Mouse (Mus musculus) heart, adult 8-10 months (tissue): ENCODE measurements at regions not wholly inside any gene's neighbourhood (a gene's known extent, or its start where the extent isn't known, plus 50 kb on each side); places are given as distances from the start of the nearest gene placed in this dataset.

Source experiments
- DNase-seq: peaks from one replicate; pipeline ENCODE4 v3.0.0; 2022; ENCODE audit warnings: low spot score

DNA sequence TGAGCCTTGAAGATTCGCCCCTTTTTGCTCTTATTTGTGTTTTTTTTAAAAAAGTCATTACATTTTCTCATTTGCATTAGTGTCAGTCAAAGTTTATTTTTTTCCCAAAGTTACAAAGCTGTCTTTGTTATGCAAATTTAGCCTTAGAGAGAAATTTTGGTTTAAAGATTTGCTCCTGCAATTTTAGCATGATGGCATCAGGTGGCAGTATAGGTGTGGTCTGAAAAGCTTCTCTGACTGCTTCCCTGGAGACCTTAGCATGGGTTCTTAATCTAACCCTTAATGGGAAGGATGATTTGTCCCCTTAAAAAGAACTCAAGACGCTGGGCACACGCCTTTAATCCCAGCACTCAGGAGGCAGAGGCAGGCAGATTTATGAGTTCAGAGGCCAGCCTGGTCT lies 451.2 kb downstream of the Slc4a3 start:
- DNase-seq, result no peak

DNA sequence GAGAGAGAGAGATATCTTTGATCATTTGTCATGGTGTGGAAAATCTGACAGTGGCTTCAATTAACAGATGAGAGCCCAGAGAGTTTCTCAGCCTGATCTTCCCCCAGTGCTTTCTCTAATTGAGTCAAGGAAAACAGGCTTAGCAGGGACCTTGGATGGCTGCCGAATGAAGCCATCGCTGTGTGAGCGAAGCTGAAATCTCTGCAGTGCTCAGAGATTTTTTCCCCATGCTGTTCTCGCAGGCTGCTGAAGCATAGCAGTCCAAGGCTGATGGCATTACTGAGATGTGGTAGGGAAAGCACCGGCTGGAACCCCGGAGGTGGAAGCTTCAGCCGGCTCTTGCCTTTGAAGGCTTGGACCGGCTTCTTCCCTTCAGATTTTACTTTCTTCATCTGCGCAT lies 455.1 kb downstream of the Slc4a3 start:
- no peak for DNase-seq

DNA sequence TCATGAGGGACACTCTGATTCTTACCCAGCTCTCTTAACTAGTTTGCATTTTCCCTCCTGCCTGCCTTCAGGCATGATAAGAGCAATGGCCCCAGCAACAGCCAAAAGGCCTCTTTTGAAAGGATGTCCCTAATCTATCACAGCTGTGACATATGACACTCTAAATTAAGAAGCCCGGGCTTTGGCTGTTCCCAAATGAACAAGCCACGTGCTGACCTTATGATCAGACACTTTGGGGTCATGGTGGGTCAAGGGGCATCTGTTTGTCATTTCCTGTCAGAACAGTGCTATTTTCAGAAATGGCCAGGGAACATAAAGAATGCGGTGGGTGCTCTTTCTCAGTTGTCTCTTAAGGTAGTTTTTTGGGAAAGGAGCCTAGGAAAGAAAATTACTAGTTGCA lies 463.5 kb downstream of the Slc4a3 start:
- DNase-seq, result peak; percentile 80

DNA sequence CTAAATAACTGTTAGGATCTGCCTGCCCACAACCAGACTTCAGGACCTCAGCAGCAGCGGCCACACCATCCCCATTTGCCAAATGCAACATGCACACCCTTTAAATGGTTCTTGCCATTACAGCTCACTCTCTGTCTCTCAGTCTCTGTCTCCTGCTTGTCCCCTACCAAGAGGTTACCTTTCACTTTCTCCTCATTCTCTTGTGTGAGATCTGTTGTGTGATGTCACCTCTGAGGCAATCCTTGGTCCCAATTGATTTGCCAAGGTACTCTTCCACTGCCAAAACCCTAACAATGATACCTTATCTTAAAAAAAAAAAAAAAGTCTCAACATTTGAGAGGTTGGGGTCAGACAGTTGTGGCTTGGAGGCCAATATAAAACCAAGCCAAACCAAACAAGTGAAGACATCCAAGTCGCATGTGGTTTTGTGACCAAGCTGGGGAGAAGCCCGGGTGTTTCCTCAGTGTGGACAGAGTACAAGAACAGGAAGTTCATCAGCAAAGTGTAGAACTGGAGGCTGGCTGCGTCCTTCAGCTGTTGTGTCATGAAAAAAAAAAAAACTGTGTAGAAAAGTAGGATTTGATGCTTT lies 464.2 kb downstream of the Slc4a3 start:
- DNase-seq, result peak; percentile 68

DNA sequence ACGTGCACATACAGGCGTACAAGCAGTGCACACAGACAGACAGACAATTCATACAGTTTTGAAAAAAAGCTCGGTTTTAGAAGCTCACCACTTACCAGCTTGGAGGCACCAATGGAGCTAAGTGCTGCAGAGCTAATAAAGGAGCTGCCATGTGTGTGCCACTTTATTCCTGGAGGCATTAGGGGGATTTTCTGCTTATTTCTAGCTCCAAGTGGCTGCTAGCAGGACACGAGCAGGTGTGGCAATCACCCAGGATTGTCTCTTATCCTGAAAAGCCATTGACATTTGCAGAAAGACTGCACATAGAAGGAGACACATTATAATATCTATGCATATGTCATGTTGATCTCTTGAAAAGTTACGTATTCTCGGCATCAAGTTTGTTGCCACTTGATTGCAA lies 472.5 kb downstream of the Slc4a3 start:
- DNase-seq, result no peak

DNA sequence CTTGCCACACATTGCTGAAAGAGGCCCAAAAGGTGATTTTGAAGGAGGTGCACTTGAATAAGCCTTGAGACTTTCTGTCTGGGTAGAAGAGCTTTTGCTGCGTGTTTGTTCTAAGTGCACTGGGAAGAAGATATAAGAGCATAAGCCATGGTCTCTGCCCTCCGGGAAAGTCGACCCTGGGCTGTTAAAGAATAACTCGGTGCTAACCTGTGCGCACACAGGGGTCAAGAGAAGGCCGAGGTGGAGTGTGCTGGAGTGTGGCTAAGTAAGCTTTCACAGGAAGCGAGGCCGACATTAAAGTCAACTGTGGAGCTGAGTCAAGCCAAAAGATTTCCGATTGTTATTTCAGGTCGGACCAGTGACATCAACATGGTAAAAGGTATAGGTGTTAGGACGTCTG lies 473.0 kb downstream of the Slc4a3 start:
- no peak for DNase-seq

DNA sequence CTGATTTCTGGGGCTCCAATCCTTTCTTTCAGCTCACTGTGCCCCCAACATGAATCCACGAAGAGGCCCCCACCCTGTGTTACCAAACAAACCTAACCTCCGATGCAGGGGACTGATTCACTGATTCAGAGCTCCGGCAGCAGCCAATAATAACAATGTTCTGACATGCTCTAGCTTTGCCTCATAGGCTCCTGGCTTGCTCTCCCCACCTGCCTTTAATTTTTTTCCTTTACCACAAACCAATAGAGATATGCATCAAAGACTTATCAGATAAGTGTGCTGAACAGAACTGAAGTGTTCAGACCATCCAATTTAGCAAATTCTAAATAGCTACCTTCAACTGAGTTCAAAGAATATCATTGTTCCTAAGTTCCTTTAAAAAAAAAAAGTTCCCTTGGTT lies 478.6 kb downstream of the Slc4a3 start:
- no peak for DNase-seq

DNA sequence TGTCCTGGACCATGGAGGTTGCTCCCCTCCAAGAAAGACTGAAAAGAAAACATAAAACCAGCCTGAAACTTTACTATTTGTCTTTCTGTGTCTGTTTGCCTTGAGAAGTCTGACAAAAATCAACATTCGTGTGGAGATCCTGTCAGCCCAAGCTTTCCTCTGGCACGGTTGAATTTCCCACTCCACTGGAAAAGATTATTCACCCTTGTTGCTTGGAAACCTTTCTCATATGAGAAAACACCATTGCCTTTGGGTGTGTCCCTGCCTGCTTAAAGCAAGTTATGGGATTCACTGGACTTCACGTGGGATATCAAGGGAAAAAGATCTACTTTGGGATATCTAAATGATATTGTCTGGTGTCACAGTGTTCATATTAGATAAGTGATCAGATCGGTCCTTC lies 479.3 kb downstream of the Slc4a3 start:
- DNase-seq, result no peak

DNA sequence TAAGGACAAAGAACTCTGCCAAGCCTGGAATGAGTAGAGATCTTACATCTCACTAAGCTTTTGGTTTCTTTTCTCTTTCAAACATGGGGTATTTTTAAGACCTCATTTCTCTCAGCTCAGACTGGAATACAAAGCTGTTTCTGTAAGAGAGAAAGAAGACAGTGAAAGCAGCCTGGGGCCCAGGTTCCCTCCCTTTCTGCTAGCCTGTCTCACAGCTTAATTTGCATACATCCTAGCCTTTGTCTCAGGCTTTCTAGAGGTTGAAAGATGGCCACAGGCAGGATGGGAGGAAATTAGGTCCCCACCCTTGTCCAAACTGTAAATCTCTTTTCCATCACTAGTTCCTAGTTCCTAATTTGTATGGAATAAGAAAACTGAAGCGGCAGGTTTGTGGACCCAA lies 483.0 kb downstream of the Slc4a3 start:
- DNase-seq, result no peak

DNA sequence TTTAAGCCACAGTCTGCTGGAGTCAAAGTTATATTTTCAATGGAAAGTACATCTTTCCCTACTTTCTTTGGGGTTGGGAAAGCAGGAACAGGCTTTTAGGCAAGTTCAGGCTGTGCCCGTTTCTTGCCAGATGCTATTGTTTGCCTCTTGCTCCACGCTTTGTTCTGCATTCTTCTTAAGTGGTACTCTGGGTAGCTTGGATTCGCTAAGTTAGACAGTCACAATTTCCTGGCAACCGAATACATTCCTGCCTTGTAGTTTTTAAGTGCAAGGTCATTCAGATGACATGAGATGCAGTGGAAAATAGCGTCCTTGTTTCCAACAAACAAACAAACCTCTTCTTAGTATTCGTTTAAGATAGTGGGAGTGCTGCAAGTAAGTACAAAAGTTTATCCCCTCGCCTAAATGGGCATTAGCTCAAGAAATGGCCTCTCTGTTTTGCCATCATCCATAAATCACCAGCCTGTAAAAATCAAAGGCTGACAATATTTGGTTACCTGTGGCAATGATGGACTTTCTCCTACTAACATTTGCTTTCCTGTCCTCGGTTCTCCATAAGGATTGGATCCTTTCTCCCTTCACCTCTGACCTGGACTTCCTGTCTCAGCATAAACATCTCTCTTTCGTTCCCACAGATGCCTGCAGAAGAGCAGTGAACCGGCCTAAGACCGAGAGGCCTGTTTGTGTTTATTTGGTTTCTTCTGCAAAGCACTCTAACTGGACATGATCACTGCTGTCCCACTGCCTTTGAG lies 485.3 kb downstream of the Slc4a3 start:
- DNase-seq, result no peak

DNA sequence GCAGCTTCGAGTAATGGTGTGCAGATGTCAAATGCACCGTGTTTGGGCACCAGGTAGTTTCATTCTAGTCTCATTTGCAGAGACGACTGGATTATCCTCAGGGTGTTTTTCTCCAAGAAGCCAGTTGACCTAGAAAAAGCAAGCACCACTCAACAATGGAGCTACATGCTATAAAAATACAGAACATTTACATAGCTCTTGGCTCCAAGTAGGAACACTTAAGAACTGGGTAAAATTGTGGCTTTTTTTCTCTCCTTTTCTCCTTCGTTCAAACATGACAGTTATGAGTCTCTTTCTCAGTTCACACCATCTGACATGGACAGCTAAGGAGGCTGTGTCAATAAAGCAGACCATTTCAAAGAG lies 485.8 kb downstream of the Slc4a3 start:
- DNase-seq, result no peak

DNA sequence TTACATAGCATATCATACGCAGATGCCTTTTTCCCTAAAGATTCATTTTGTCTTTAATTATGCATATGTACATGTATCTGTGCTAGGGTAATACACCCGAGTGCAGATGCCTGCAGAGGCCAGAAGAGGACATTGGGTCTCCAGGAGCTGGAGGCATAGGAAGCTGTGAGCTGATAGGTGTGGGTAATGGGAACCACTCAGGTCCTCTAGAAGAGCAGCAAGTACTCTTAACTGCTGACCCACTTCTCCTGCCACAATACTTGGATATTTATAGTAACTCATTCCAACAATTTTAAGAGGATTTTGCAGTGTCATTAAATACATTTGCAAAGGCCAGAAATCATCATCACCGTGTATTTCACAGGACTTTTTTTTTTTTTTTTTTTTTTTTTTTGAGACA lies 486.6 kb downstream of the Slc4a3 start:
- no peak for DNase-seq

DNA sequence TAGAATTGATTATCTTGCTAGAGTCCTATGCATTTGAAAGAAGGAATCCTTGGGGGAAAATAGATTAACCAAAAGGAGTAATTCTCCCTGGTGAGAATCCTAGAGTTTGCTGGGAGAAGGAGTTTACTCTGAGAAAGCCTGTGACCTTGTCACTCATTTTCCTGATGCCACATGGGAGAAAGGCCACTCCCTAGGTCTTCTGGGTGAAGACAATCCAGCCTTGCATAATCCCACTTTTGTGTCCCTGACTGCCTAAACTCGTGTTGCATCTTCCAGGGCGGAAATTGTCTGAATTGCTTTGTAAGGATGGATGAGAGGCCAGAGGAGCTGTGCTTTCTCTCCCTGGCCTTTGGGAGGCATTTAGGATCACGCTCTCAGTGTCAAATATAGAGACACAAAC lies 490.2 kb downstream of the Slc4a3 start:
- DNase-seq, result no peak

DNA sequence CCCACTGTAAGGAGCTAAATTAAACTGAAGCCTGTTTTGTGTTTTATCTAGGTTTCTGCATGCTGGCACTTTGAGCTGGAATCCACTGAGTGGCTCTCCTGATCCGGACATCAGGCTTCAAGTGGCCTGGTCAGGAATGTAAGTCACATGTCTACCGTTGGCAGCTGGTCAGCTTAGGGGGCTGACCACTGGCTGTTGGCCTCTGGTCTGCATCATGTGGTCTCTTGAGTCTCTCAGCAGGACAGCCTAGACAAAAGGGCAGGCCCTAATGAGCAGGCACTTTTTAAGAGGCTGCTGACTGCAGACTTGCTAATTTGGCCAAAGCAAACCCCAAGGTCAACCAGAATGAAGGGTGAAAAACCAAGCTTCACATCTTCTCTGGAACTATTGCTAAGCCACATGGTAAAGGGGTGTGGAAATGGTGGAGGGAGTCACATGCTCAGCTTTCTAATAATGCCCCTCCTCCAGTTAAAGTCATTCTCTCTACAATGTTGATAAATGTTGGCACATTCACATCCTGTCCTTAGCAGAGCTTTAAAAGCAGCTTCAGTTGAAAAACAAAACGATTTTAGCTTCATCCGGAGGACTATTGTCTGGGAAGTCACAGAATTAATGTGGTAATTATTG lies 493.1 kb downstream of the Slc4a3 start:
- peak; percentile 81 for DNase-seq

DNA sequence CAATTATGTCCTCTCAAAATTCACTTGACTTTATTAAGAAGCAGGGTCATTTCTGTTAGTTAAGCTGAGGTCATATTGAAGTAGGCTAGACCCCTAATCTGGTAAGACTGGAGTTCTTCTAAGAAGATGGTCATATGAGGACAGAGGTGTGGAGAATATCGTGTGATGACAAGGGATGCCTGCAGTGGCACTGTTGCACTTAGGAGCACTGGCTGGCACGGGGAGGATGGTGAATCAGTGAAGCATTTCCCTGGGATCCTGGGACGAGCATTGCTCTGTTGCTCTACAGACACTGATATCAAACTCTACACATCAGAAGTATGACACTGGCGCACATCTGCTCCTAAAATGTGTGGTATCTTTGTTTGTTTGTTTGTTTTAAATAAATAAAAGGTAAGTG lies 493.6 kb downstream of the Slc4a3 start:
- DNase-seq, result no peak

DNA sequence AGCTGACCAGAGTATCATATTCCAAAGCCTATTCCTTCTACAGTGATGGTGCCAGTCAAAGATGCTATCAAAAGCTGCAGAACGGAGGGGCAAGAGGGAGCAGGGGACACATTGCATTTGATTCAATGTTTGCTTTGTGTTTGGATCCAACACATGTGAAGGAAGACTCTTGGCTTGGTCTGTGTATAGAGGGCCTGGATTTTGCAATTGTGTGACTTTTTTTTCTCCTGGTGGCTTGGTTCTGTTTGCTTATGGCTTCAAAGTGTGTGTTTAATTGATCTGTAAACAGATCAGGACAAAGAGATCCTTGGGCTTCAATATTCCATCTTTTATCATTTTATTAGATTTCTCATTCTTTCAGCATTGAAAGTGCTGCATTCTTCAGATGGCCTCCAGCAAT lies 504.2 kb downstream of the Slc4a3 start:
- no peak for DNase-seq

DNA sequence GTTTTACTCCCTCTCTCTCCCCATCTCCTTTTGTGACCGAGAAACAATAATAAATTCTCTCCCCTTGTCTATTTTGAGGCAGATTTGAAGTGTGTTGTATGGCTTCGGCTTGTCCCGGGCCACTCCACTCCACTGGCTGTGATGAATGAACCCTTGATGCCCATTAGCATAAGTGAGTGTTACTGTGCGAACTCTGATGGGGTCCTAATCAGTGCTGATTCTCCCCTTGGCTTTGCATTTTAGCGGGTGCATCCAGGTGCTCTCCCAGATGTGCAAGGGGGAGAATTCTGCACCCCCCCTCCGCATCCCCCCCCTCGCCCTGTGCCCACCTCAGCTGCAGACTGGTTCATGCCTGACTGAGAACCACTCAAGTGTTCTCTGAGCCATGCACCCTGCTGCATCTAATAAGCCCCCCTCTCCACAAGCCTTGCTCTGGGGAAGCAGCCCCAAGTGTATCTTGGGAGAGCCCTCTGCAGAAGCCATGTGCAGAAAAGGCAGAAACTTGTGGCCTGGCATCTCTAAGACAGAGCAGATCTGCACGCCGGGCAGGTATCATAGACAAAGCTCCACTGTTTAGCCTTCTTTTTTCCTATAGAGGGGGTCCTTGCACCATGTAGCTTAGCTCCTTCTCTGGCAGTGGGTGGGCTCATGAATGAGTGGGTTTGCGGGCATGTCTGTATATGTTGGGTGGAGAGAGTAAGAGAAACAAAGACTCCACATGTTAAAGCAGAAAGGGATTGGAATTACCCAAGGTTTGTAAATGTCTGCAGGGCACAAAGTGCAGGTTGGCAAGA lies 507.5 kb downstream of the Slc4a3 start:
- no peak for DNase-seq

DNA sequence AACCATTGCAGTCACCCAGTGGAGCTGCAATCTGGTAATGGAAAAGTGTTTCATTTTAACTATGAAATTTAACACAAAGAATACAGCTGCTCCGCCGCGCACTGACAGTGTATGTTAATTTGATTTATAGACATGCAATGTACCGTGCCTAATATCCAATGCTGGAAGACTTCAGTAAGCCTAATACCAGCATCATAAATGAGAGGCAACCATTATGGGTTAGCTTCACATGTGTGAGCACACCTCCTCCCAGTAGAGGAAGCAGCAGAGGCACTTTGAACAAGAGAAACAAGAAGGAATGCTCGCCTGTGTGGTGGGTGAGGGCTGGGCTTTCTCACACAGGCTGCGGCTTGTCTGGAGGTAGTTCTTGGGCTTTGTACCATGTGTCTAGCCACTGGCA lies 519.7 kb downstream of the Slc4a3 start:
- DNase-seq, result no peak

DNA sequence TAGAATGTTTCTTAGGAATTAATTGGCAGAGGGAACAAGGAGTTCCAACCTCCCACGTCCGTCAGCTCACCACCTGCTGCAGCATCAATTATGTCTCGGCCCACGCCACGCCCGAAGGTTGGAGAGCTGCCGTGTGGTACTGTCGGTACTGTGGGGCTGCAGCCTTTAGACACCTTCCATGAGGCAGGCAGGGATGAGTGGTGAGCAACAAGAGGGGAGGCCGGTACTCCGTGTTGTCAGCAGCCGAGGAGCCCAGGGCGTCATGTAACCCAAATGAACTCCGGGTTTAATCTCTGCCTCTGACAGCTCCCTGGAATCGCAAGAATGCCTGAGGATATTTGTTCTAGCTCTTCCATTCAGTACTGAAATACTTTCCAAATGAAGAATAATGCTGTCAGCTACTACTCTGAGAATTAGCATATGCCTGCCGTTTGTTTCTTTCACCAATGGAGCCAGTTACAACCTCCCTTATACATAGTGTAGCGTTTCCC lies 524.8 kb downstream of the Slc4a3 start:
- DNase-seq, result no peak

DNA sequence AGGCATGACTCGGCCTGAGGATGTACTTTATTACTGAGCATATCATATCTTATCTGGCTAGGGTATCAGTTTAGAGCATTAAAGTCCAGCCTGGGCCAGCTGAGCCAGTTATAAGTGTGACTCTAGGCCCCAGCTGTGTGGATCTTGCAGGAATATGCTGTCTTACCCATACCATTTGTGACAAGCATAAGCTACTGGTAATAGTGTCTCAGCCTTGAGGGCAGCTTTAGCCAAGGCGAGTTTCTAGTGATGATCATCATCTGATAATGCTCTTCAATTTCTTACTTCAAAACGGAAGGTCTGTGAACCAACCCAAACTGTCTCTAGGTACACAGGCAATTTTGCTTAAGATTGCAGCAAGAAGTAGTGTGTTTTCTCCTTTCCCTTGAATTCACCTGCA lies 529.1 kb downstream of the Slc4a3 start:
- no peak for DNase-seq

DNA sequence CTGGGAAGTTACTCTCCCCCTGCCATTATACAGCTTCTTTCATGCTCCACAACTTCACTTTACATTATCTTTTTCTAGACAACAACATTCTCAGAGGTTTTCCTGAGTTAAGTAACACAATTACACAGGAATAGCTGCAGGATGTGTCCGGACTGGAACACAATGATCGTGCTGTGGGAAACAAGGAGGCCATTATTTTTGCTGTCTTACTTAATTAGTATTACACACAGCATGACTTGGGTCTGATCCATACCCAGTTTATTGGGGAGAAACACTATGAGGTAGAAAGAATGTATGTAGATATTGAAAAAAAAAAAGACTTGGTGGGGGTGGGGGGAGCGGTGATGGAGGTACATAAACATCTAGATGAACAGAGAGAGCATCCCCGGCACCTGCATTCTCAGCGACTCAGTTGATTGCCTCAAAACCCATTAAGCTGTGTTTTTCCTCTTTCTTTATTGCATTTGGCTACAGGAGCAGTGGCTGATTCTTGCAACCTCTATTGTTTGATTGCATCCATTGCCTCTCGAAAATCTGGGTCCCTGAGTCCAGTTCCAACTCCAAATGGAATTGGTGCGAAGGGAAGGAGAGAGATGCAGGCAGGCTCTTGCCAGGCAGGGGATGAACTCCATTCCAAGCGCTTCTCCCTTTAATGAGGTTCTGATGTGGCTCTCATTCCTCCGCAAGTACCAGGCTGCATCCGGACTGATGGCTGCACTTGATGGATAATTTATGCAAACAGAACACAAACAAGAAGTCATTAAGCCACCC lies 529.8 kb downstream of the Slc4a3 start:
- DNase-seq, result no peak

DNA sequence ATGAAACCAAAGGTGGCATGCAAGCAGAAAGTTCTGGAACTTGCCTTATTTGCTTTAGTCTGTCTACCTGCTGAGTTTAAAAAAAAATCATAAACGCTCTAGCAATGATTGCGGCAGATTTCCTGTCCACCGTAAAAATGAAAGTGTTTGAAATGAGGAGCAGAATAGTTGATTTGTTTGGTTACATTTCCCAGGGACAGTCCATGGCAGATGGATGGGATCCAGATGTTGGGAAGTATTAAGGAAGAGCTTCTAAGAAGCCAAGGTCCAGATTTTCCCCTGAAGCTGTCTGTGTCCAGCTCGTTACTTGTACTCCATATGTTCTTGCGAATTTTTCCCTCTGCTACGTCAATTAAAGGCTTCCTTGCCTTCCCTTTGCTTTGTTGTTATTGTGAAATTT lies 534.2 kb downstream of the Slc4a3 start:
- no peak for DNase-seq
